Mouse (Mus musculus) intestine, embryonic 15.5 days (tissue): ENCODE data around the gene Gja1. TPM values are rescaled to one million over a fixed set of nuclear protein-coding genes. Genes with fewer than 3 reads are reported as not detected.
"Not testable (repeated sequence)": the region's sequence is repeated elsewhere in the genome, so short reads cannot be mapped to it uniquely, and the experiment has no call there.

ENCODE experiments used
- ATAC-seq: fragments of 200-750 bp; cut with Nextera tagmentation; 2 replicates; pipeline ENCODE4 v1.8.0; 2017; ENCODE audit warnings: moderate TSS enrichment, moderate library complexity
- H3K27ac ChIP-seq: fragments of 300-500 bp; sonication (generic); 2 replicates; pipeline ENCODE4 v1.5.1; 2015; ENCODE audit warnings: mild to moderate bottlenecking, inconsistent platforms
- H3K27me3 ChIP-seq: fragments of 300-500 bp; sonication (generic); replicated peaks from 2 replicates; pipeline ENCODE4 v1.6.1; 2015; ENCODE audit warnings: inconsistent platforms
- H3K36me3 ChIP-seq: fragments of 300-500 bp; sonication (generic); 2 replicates; pipeline ENCODE4 v1.6.1; 2015; ENCODE audit warnings: inconsistent platforms
- H3K4me1 ChIP-seq: fragments of 300-500 bp; sonication (generic); replicated peaks from 2 replicates; pipeline ENCODE4 v1.6.1; 2015; ENCODE audit warnings: inconsistent platforms
- H3K4me2 ChIP-seq: fragments of 300-500 bp; sonication (generic); replicated peaks from 2 replicates; pipeline ENCODE4 v1.6.1; 2015; ENCODE audit warnings: mild to moderate bottlenecking, inconsistent platforms
- H3K4me3 ChIP-seq: fragments of 300-500 bp; sonication (generic); replicated peaks from 2 replicates; pipeline ENCODE4 v1.5.1; 2015; ENCODE audit warnings: inconsistent platforms
- H3K9ac ChIP-seq: fragments of 300-500 bp; sonication (generic); 2 replicates; pipeline ENCODE4 v1.6.1; 2015; ENCODE audit warnings: inconsistent platforms
- H3K9me3 ChIP-seq: fragments of 300-500 bp; sonication (generic); 2 replicates; pipeline ENCODE4 v1.6.1; 2016; ENCODE audit warnings: inconsistent platforms
- WGBS: fragments of 180-500 bp; shearing (Covaris S2); methylation state at CpG from one replicate; pipeline ENCODE4 v1.1.7; 2015; 5-methylcytosine and 5-hydroxymethylcytosine counted together
- polyA plus RNA-seq: library from polyadenylated mRNA; unstranded; fragments of >200 nt; fragmentation: Nextera tagmentation; extraction: Ambion mirVana; gene quantifications from 2 replicates; pipeline ENCODE4 v1.2.1, GENCODE M21; 2015

Gene Gja1
- polyA plus RNA-seq, 1 experiment from 2014 or later: 43.2 TPM

- ATAC-seq: no peak
- 79% methylated on average over 13 of the region's 13 CpGs for WGBS
- H3K4me1 ChIP-seq: no peaks in the 10 kb centered on the region
Observed at GRCm38 (mm10) chr10:56385195-56386109, 8.3 kb downstream of the Gja1 start.

GRCm38 (mm10) chr10:56393095-56393784 is 16.1 kb downstream of the Gja1 start:
- no peaks in the 10 kb centered on the region for H3K27me3 ChIP-seq
- H3K4me2 ChIP-seq: no peak overlapping the region
- no peaks in the 10 kb centered on the region for H3K4me1 ChIP-seq
- H3K9ac ChIP-seq: no peak overlapping the region
- H3K4me3 ChIP-seq: no peak overlapping the region
- WGBS: 55% methylated on average over 6 of the region's 6 CpGs
- H3K9me3 ChIP-seq: no peaks in the 10 kb centered on the region
- H3K36me3 ChIP-seq: 0 out of 2 replicates have a peak, but pooled peaks cover 5% of the 10 kb centered on the region
- no peak overlapping the region for H3K27ac ChIP-seq
- no peak for ATAC-seq

More at GRCm38 (mm10) chr10:56385195-56386109, 8.3 kb downstream of the Gja1 start:
- no peak overlapping the region for H3K4me2 ChIP-seq
- H3K4me3 ChIP-seq: no peak overlapping the region
- no peaks in the 10 kb centered on the region for H3K9me3 ChIP-seq
- no peaks in the 10 kb centered on the region for H3K27me3 ChIP-seq
- H3K27ac ChIP-seq: no peak overlapping the region
- 0 out of 2 replicates have a peak, but pooled peaks cover 9% of the 10 kb centered on the region for H3K36me3 ChIP-seq
- no peak overlapping the region for H3K9ac ChIP-seq

GRCm38 (mm10) chr10:56393815-56394417 is 16.8 kb downstream of the Gja1 start:
- WGBS: 94% methylated on average over 7 of the region's 7 CpGs
- not testable (repeated sequence) for H3K36me3 ChIP-seq, H3K27ac ChIP-seq, H3K27me3 ChIP-seq, H3K9me3 ChIP-seq, ATAC-seq, H3K4me1 ChIP-seq, H3K4me3 ChIP-seq, H3K4me2 ChIP-seq, H3K9ac ChIP-seq

GRCm38 (mm10) chr10:56397875-56398274 is 20.7 kb downstream of the Gja1 start:
- no peak overlapping the region for H3K27ac ChIP-seq
- H3K27me3 ChIP-seq: no peaks in the 10 kb centered on the region
- H3K4me2 ChIP-seq: no peak overlapping the region
- H3K4me1 ChIP-seq: no peaks in the 10 kb centered on the region
- H3K4me3 ChIP-seq: no peak overlapping the region
- H3K36me3 ChIP-seq: no peaks in the 10 kb centered on the region
- no peak for ATAC-seq
- no peaks in the 10 kb centered on the region for H3K9me3 ChIP-seq
- 75% methylated on average over 8 of the region's 8 CpGs for WGBS
- H3K9ac ChIP-seq: no peak overlapping the region

- H3K4me2 ChIP-seq: no peak overlapping the region
- WGBS: 91% methylated on average over 2 of the region's 2 CpGs
- H3K36me3 ChIP-seq: no peaks in the 10 kb centered on the region
- no peak overlapping the region for H3K9ac ChIP-seq
- ATAC-seq: no peak
- no peaks in the 10 kb centered on the region for H3K4me1 ChIP-seq
- no peak overlapping the region for H3K4me3 ChIP-seq
- no peaks in the 10 kb centered on the region for H3K9me3 ChIP-seq
- no peak overlapping the region for H3K27ac ChIP-seq
- H3K27me3 ChIP-seq: no peaks in the 10 kb centered on the region
Observed at GRCm38 (mm10) chr10:56398310-56398709, 21.2 kb downstream of the Gja1 start.

GRCm38 (mm10) chr10:56401396-56401795 is 24.3 kb downstream of the Gja1 start:
- not testable (repeated sequence) for H3K4me3 ChIP-seq, H3K4me1 ChIP-seq, H3K9ac ChIP-seq, H3K36me3 ChIP-seq, H3K9me3 ChIP-seq, H3K4me2 ChIP-seq, ATAC-seq, H3K27ac ChIP-seq, H3K27me3 ChIP-seq
- WGBS: 92% methylated on average over 8 of the region's 8 CpGs

- no peak overlapping the region for H3K27ac ChIP-seq
Observed at GRCm38 (mm10) chr10:56405934-56406333, 28.8 kb downstream of the Gja1 start.

GRCm38 (mm10) chr10:56406386-56407130 is 29.4 kb downstream of the Gja1 start:
- 79% methylated on average over 6 of the region's 6 CpGs for WGBS
- no peak overlapping the region for H3K4me2 ChIP-seq
- no peak overlapping the region for H3K4me3 ChIP-seq
- no peaks in the 10 kb centered on the region for H3K36me3 ChIP-seq
- no peak for ATAC-seq
- H3K27me3 ChIP-seq: no peaks in the 10 kb centered on the region
- H3K27ac ChIP-seq: no peak overlapping the region
- no peaks in the 10 kb centered on the region for H3K9me3 ChIP-seq
- H3K4me1 ChIP-seq: no peaks in the 10 kb centered on the region
- H3K9ac ChIP-seq: no peak overlapping the region

More at GRCm38 (mm10) chr10:56405934-56406333, 28.8 kb downstream of the Gja1 start:
- Histone ChIP-seq H3K4me3 (no peak overlapping the region), H3K36me3 (no peaks in the 10 kb centered on the region), H3K4me2 (no peak overlapping the region), H3K9ac (no peak overlapping the region), H3K9me3 (no peaks in the 10 kb centered on the region), H3K4me1 (no peaks in the 10 kb centered on the region), H3K27me3 (no peaks in the 10 kb centered on the region)
- 75% methylated on average over 9 of the region's 9 CpGs for WGBS
- no peak for ATAC-seq

- no peaks in the 10 kb centered on the region for H3K27me3 ChIP-seq
- ATAC-seq: no peak
- no peak overlapping the region for H3K9ac ChIP-seq
- no peak overlapping the region for H3K4me3 ChIP-seq
- no peaks in the 10 kb centered on the region for H3K36me3 ChIP-seq
- no peak overlapping the region for H3K4me2 ChIP-seq
- WGBS: 64% methylated on average over 7 of the region's 7 CpGs
- H3K4me1 ChIP-seq: no peaks in the 10 kb centered on the region
- H3K9me3 ChIP-seq: no peaks in the 10 kb centered on the region
- no peak overlapping the region for H3K27ac ChIP-seq
Observed at GRCm38 (mm10) chr10:56415894-56416570, 38.9 kb downstream of the Gja1 start.

- 84% methylated on average over 4 of the region's 4 CpGs for WGBS
- no peaks in the 10 kb centered on the region for H3K36me3 ChIP-seq
- H3K9me3 ChIP-seq: no peaks in the 10 kb centered on the region
- ATAC-seq: no peak
- H3K4me2 ChIP-seq: no peak overlapping the region
- 0 out of 2 replicates have a peak, but pooled peaks cover 6% of the 10 kb centered on the region for H3K4me1 ChIP-seq
- no peak overlapping the region for H3K9ac ChIP-seq
- H3K27ac ChIP-seq: no peak overlapping the region
- no peak overlapping the region for H3K4me3 ChIP-seq
- H3K27me3 ChIP-seq: no peaks in the 10 kb centered on the region
Observed at GRCm38 (mm10) chr10:56422518-56422917, 45.4 kb downstream of the Gja1 start.

- no peak overlapping the region for H3K27ac ChIP-seq
Observed at GRCm38 (mm10) chr10:56425016-56425798, 48.1 kb downstream of the Gja1 start.

More at GRCm38 (mm10) chr10:56425016-56425798, 48.1 kb downstream of the Gja1 start:
- Histone ChIP-seq H3K9me3 (no peaks in the 10 kb centered on the region), H3K4me3 (no peak overlapping the region), H3K4me1 (0 out of 2 replicates have a peak, but pooled peaks cover 6% of the 10 kb centered on the region), H3K9ac (no peak overlapping the region), H3K36me3 (no peaks in the 10 kb centered on the region), H3K4me2 (no peak overlapping the region), H3K27me3 (no peaks in the 10 kb centered on the region)
- 68% methylated on average over 15 of the region's 15 CpGs for WGBS
- ATAC-seq: no peak
